Mouse (Mus musculus) CH12.LX (cell line): ENCODE results near the gene Serpinf2. TPM values are rescaled to one million over a fixed set of nuclear protein-coding genes. Genes with fewer than 3 reads are reported as not detected.

ENCODE experiments used
- DNase-seq: peaks from one replicate; pipeline ENCODE4 v3.0.0-alpha.2; 2013; ENCODE audit errors: extremely low read depth
- H3K27ac ChIP-seq: 2 replicates; pipeline ENCODE4 v1.5.1; 2012; ENCODE audit warnings: low read depth, mild to moderate bottlenecking, control low read depth, moderate library complexity; ENCODE audit not compliant: insufficient read depth
- H3K27me3 ChIP-seq: replicated peaks from 2 replicates; pipeline ENCODE3; 2012; ENCODE audit warnings: inconsistent platforms
- H3K36me3 ChIP-seq, 2 experiments: replicated peaks in 1 of 2; 2 replicates each; pipeline versions ENCODE3 to v1.6.1; 2012; ENCODE audit warnings: inconsistent platforms in 1 of 2, low read length in 1 of 2, mild to moderate bottlenecking in 1 of 2, mixed read lengths in 1 of 2, moderate library complexity in 1 of 2; ENCODE audit not compliant: control insufficient read depth in 1 of 2, insufficient read depth in 1 of 2
- H3K4me1 ChIP-seq, 2 experiments: 2 replicates each; pipeline ENCODE4 v1.6.1; 2012; ENCODE audit warnings: inconsistent platforms in 1 of 2, moderate library complexity in 1 of 2; ENCODE audit not compliant: insufficient read depth in 2 of 2, control insufficient read depth in 1 of 2
- H3K4me2 ChIP-seq: 2 replicates; pipeline ENCODE4 v1.6.1; 2012; ENCODE audit warnings: low read depth, mild to moderate bottlenecking, control low read depth; ENCODE audit not compliant: poor library complexity, insufficient read depth, severe bottlenecking
- H3K4me3 ChIP-seq, 3 experiments: fragments of 150-350 bp in 1 of 3; sonication (generic) in 1 of 3; replicated peaks in 1 of 3; 2 replicates each; pipeline versions ENCODE3 to v1.5.1; 2011 to 2012; ENCODE audit warnings: low read depth in 2 of 3, low read length in 2 of 3, mild to moderate bottlenecking in 2 of 3, moderate library complexity in 2 of 3, control low read depth in 1 of 3, improper control_type of control experiment in 1 of 3, inconsistent platforms in 1 of 3, mixed read lengths in 1 of 3; ENCODE audit not compliant: poor library complexity in 1 of 3
- H3K79me2 ChIP-seq: replicated peaks from 2 replicates; pipeline ENCODE4 v1.6.1; 2012; ENCODE audit warnings: mild to moderate bottlenecking, moderate library complexity; ENCODE audit not compliant: control insufficient read depth, poor library complexity, insufficient read depth, severe bottlenecking; ENCODE audit errors: extremely low read depth
- H3K9ac ChIP-seq: 2 replicates; pipeline ENCODE4 v1.6.1; 2012; ENCODE audit warnings: low read depth, mild to moderate bottlenecking, control low read depth, moderate library complexity; ENCODE audit not compliant: insufficient read depth
- H3K9me3 ChIP-seq: replicated peaks from 2 replicates; pipeline ENCODE3; 2012; ENCODE audit warnings: low read length, inconsistent platforms, mixed read lengths
- CHD1 ChIP-seq: IDR thresholded peaks from 2 replicates; pipeline ENCODE4 v1.6.1; 2012; ENCODE audit warnings: low read depth, low read length, improper control_type of control experiment, inconsistent platforms
- CHD2 ChIP-seq: IDR thresholded peaks from 2 replicates; pipeline ENCODE4 v1.6.1; 2011; ENCODE audit warnings: low read length, improper control_type of control experiment
- CTCF ChIP-seq, 2 experiments: IDR thresholded peaks in 1 of 2; conservative IDR thresholded peaks in 1 of 2; 2 replicates each; pipeline ENCODE4 v1.5.1; 2011 to 2012; ENCODE audit warnings: low read depth in 2 of 2, low read length in 2 of 2, improper control_type of control experiment in 1 of 2, inconsistent platforms in 1 of 2, mild to moderate bottlenecking in 1 of 2, moderate library complexity in 1 of 2
- E2F4 ChIP-seq: IDR thresholded peaks from 2 replicates; pipeline ENCODE4 v1.6.1; 2011; ENCODE audit warnings: low read depth, low read length, improper control_type of control experiment; ENCODE audit not compliant: insufficient replicate concordance
- ETS1 ChIP-seq: conservative IDR thresholded peaks from 2 replicates; pipeline ENCODE4 v1.6.1; 2012; ENCODE audit warnings: low read depth, mild to moderate bottlenecking, inconsistent platforms, low read length, improper control_type of control experiment, moderate library complexity
- GABPA ChIP-seq: IDR thresholded peaks from 2 replicates; pipeline ENCODE4 v1.6.1; 2012; ENCODE audit warnings: low read depth, low read length, improper control_type of control experiment, inconsistent platforms; ENCODE audit not compliant: insufficient replicate concordance
- HCFC1 ChIP-seq: IDR thresholded peaks from 2 replicates; pipeline ENCODE4 v1.6.1; 2012; ENCODE audit warnings: low read depth, mild to moderate bottlenecking, inconsistent platforms, low read length, improper control_type of control experiment
- IRF4 ChIP-seq: IDR thresholded peaks from 2 replicates; pipeline ENCODE4 v1.6.1; 2014; ENCODE audit warnings: low read depth, mild to moderate bottlenecking, inconsistent platforms, low read length, improper control_type of control experiment
- JUN ChIP-seq: IDR thresholded peaks from 2 replicates; pipeline ENCODE4 v1.6.1; 2011; ENCODE audit warnings: low read depth, mild to moderate bottlenecking, low read length, improper control_type of control experiment, moderate library complexity; ENCODE audit not compliant: insufficient read depth
- JUND ChIP-seq: conservative IDR thresholded peaks from 2 replicates; pipeline ENCODE4 v1.6.1; 2011; ENCODE audit warnings: low read depth, low read length, improper control_type of control experiment
- MAFK ChIP-seq: IDR thresholded peaks from 2 replicates; pipeline ENCODE4 v1.6.1; 2011; ENCODE audit warnings: low read length, improper control_type of control experiment; ENCODE audit not compliant: insufficient replicate concordance
- MAX ChIP-seq: IDR thresholded peaks from 2 replicates; pipeline ENCODE4 v1.6.1; 2011; ENCODE audit warnings: low read length, improper control_type of control experiment
- MAZ ChIP-seq: IDR thresholded peaks from 2 replicates; pipeline ENCODE4 v1.6.1; 2012; ENCODE audit warnings: low read depth, mild to moderate bottlenecking, inconsistent platforms, low read length, improper control_type of control experiment, moderate library complexity
- MEF2A ChIP-seq: IDR thresholded peaks from 2 replicates; pipeline ENCODE4 v1.6.1; 2014; ENCODE audit warnings: low read depth, mild to moderate bottlenecking, inconsistent platforms, low read length, improper control_type of control experiment, borderline replicate concordance
- NELFE ChIP-seq: IDR thresholded peaks from 2 replicates; pipeline ENCODE4 v1.6.1; 2011; ENCODE audit warnings: low read depth, low read length, improper control_type of control experiment
- NRF1 ChIP-seq: IDR thresholded peaks from 2 replicates; pipeline ENCODE4 v1.6.1; 2014; ENCODE audit warnings: low read depth, mild to moderate bottlenecking, inconsistent platforms, low read length, improper control_type of control experiment, moderate library complexity
- PAX5 ChIP-seq: IDR thresholded peaks from 2 replicates; pipeline ENCODE4 v1.6.1; 2012; ENCODE audit warnings: low read length, inconsistent platforms, mixed read lengths
- POLR2AphosphoS2 ChIP-seq: IDR thresholded peaks from 2 replicates; pipeline ENCODE4 v1.6.1; 2011; ENCODE audit warnings: low read depth, low read length, improper control_type of control experiment
- RAD21 ChIP-seq: IDR thresholded peaks from 2 replicates; pipeline ENCODE4 v1.6.1; 2011; ENCODE audit warnings: low read depth, mild to moderate bottlenecking, low read length, improper control_type of control experiment, moderate library complexity
- RCOR1 ChIP-seq: conservative IDR thresholded peaks from 2 replicates; pipeline ENCODE4 v1.6.1; 2012; ENCODE audit warnings: low read depth, mild to moderate bottlenecking, inconsistent platforms, low read length, improper control_type of control experiment
- SIN3A ChIP-seq: IDR thresholded peaks from 2 replicates; pipeline ENCODE4 v1.6.1; 2012; ENCODE audit warnings: low read length, improper control_type of control experiment, inconsistent platforms
- SMC3 ChIP-seq: IDR thresholded peaks from 2 replicates; pipeline ENCODE4 v1.6.1; 2011; ENCODE audit warnings: low read depth, low read length, improper control_type of control experiment
- TBP ChIP-seq: conservative IDR thresholded peaks from 2 replicates; pipeline ENCODE4 v1.6.1; 2011; ENCODE audit warnings: low read depth, low read length, improper control_type of control experiment
- TCF12 ChIP-seq: IDR thresholded peaks from 2 replicates; pipeline ENCODE4 v1.6.1; 2014; ENCODE audit warnings: low read depth, mild to moderate bottlenecking, inconsistent platforms, low read length, improper control_type of control experiment
- UBTF ChIP-seq: IDR thresholded peaks from 2 replicates; pipeline ENCODE4 v1.6.1; 2012; ENCODE audit warnings: low read depth, mild to moderate bottlenecking, inconsistent platforms, low read length, improper control_type of control experiment, moderate library complexity
- USF1 ChIP-seq: IDR thresholded peaks from 2 replicates; pipeline ENCODE4 v1.6.1; 2014; ENCODE audit warnings: low read depth, mild to moderate bottlenecking, inconsistent platforms, low read length, improper control_type of control experiment
- USF2 ChIP-seq: conservative IDR thresholded peaks from 2 replicates; pipeline ENCODE4 v1.6.1; 2011; ENCODE audit warnings: low read depth, low read length, improper control_type of control experiment
- ZC3H11A ChIP-seq: IDR thresholded peaks from 2 replicates; pipeline ENCODE4 v1.6.1; 2012; ENCODE audit warnings: low read depth, mild to moderate bottlenecking, inconsistent platforms, low read length, improper control_type of control experiment
- ZKSCAN1 ChIP-seq: IDR thresholded peaks from 2 replicates; pipeline ENCODE4 v1.6.1; 2012; ENCODE audit warnings: low read depth, inconsistent platforms, low read length, improper control_type of control experiment, borderline replicate concordance
- ZMIZ1 ChIP-seq: IDR thresholded peaks from 2 replicates; pipeline ENCODE4 v1.6.1; 2012; ENCODE audit warnings: low read depth, mild to moderate bottlenecking, inconsistent platforms, low read length, improper control_type of control experiment
- ZNF384 ChIP-seq: IDR thresholded peaks from 2 replicates; pipeline ENCODE4 v1.6.1; 2012; ENCODE audit warnings: low read depth, low read length, improper control_type of control experiment, inconsistent platforms
- dilution Hi-C: fragments of 300-500 bp; cut with MboI; formaldehyde crosslinking; loops from 2 replicates; pipeline ENCODE4 v1.14.3; 2020; ENCODE audit warnings: low sequenced_read_pairs; ENCODE audit not compliant: extremely low pct_unique_long_range_greater_than_20kb, extremely low pct_ligation_motif_present
- in situ Hi-C: fragments of 300-500 bp; cut with MboI; formaldehyde crosslinking; loops from 3 replicates; pipeline ENCODE4 v1.14.3; 2019; ENCODE audit warnings: low sequenced_read_pairs, low pct_ligation_motif_present, low pct_unique_long_range_greater_than_20kb, mixed read lengths
- polyA plus RNA-seq: library from polyadenylated mRNA; unstranded; fragments of >175 nt; gene quantifications from 2 replicates; pipeline ENCODE4 v1.2.1, GENCODE M21; 2012; ENCODE audit warnings: low read depth; ENCODE audit not compliant: insufficient read length
- total RNA-seq, 2 experiments: library from RNA; depleted of rRNA; stranded (reverse); fragments of 300-350 nt in 1 of 2; fragments of >200 nt in 1 of 2; gene quantifications; 2 replicates each; pipeline ENCODE4 v1.2.3; 2012 to 2014

Gene Serpinf2
- total and polyA plus RNA-seq, 3 experiments, result 0.08 to 0.26 TPM; not detected in 1

DNA sequence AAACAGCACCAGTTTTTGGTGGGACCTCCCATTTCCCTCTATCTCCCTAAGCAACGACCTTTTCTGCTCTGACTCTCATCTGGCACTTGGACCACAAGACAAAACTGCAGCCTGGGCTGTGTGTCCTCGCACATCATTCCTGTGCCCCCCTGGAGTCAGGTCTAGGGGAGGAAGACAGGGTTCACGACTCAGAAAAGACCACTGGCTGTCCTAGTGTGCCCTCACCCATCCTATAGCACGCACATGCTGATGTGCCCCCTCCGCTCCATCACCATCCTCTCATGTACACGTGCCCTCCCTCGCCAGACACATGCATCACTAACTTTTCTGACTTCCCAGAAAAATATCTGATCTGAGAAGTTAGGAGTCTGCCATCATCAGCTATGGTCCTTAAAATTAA, 19.4 kb downstream of the Serpinf2 start:
- no peak overlapping the region for H3K27ac ChIP-seq
- dilution Hi-C loops (no loop called here), in situ Hi-C loops (no loop called here)
- H3K27me3 ChIP-seq, result no peaks in the 10 kb centered on the region
- no peak overlapping the region for H3K9ac ChIP-seq
- H3K79me2 ChIP-seq, result no peaks in the 10 kb centered on the region
- H3K36me3 ChIP-seq, result peaks cover 0 to 14% of the 10 kb centered on the region in 2 experiments
- no peak for DNase-seq
- TF ChIP-seq JUND, result no peak
- no peak for TF ChIP-seq ZNF384
- no peak for TF ChIP-seq JUN
- TF ChIP-seq CHD2, result no peak
- TF ChIP-seq ZMIZ1, result no peak
- TF ChIP-seq ZKSCAN1, result no peak
- no peak for TF ChIP-seq CHD1
- TF ChIP-seq RCOR1, result no peak
- no peak for TF ChIP-seq UBTF
- TF ChIP-seq USF1, result no peak
- TF ChIP-seq USF2, result no peak
- no peak for TF ChIP-seq IRF4
- no peak for TF ChIP-seq NELFE
- TF ChIP-seq MAZ, result no peak
- TF ChIP-seq PAX5, result no peak
- TF ChIP-seq MAX, result no peak
- no peak for TF ChIP-seq RAD21
- TF ChIP-seq HCFC1, result no peak
- TF ChIP-seq, all 38 proteins: peak for 0
- peaks cover 20 to 45% of the 10 kb centered on the region in 2 experiments for H3K4me1 ChIP-seq
- no peak overlapping the region for H3K4me2 ChIP-seq
- no peaks in the 10 kb centered on the region for H3K9me3 ChIP-seq
- H3K4me3 ChIP-seq, result no peak overlapping the region

DNA sequence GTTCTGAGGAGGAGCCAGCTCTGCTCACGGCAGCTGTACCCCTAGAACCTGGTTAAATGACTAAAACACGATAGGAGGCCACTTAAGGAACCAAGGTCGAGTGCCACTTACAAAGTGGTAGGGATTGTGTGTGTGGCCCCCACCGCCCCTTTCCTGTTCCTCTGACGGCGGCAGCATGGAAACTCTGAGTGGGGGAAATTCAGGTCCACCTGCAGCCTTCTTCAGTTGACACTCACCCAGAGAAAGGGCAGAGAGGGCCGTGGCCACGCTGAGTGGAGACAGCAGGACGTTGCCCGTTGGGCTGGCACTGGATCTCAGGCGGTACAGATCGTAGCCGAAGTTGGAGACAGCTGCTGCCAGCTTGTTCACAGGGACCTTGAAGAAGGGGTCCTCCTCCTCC, 23.4 kb downstream of the Serpinf2 start:
- peak overlapping the region; percentile 11 for H3K9ac ChIP-seq
- dilution Hi-C loops, result no loop called here
- no peaks in the 10 kb centered on the region for H3K79me2 ChIP-seq
- H3K4me2 ChIP-seq, result peak overlapping the region; percentile 10
- peak; percentile 67 for DNase-seq
- in situ Hi-C loops, result no loop called here
- H3K36me3 ChIP-seq, result peaks cover 0 to 17% of the 10 kb centered on the region in 2 experiments
- peaks cover 39 to 81% of the 10 kb centered on the region in 2 experiments for H3K4me1 ChIP-seq
- peak overlapping the region; percentile 36 to 70 (median 57) for H3K4me3 ChIP-seq
- H3K9me3 ChIP-seq, result no peaks in the 10 kb centered on the region
- peak overlapping the region; percentile 8 for H3K27ac ChIP-seq
- H3K27me3 ChIP-seq, result no peaks in the 10 kb centered on the region
- TF ChIP-seq TCF12, result peak; percentile 75
- TF ChIP-seq CHD1, result no peak; the same call in 1 of the 2 replicates
- no peak for TF ChIP-seq ZNF384
- peak; percentile 56; the same call in 1 of the 2 replicates for TF ChIP-seq SIN3A
- no peak for TF ChIP-seq GABPA
- TF ChIP-seq MAFK, result no peak
- TF ChIP-seq MEF2A, result 0 out of 2 replicates have a peak, but pooled peaks have one; percentile 20
- no peak for TF ChIP-seq SMC3
- TF ChIP-seq MAZ, result peak; percentile 92
- peak; percentile 15; the same call in 1 of the 2 replicates for TF ChIP-seq MAX
- TF ChIP-seq UBTF, result no peak
- TF ChIP-seq NRF1, result no peak
- no peak; the same call in 1 of the 2 replicates for TF ChIP-seq JUND
- no peak for TF ChIP-seq TBP
- peak; percentile 68 for TF ChIP-seq ETS1
- TF ChIP-seq POLR2AphosphoS2, result no peak
- TF ChIP-seq USF1, result no peak
- no peak; the same call in 1 of the 2 replicates for TF ChIP-seq NELFE
- no peak for TF ChIP-seq PAX5
- TF ChIP-seq CTCF (conservative IDR thresholded peaks at IDR 0.05 in 1 of 2, IDR thresholded peaks at IDR 0.05 in 1 of 2; ENCODE audit: low read depth in 2 of 2, low read length in 2 of 2), result no peak
- no peak for TF ChIP-seq USF2
- TF ChIP-seq ZC3H11A, result no peak
- TF ChIP-seq E2F4, result no peak
- TF ChIP-seq IRF4, result peak; percentile 55; the same call in 1 of the 2 replicates
